Mouse (Mus musculus) embryonic facial prominence, embryonic 11.5 days (tissue): ENCODE measurements around the gene Colq. TPM values are rescaled to one million over a fixed set of nuclear protein-coding genes. Genes with fewer than 3 reads are reported as not detected.
"Not testable (repeated sequence)": the region's sequence is repeated elsewhere in the genome, so short reads cannot be mapped to it uniquely, and the experiment has no call there.

Source experiments
- ATAC-seq: fragments of 200-750 bp; cut with Nextera tagmentation; replicated peaks from 2 replicates; pipeline ENCODE4 v1.8.0; 2017; ENCODE audit warnings: low read depth; ENCODE audit not compliant: insufficient number of reproducible peaks, low FRiP score, low TSS enrichment
- DNase-seq: peaks from one replicate; pipeline ENCODE4 v3.0.0-alpha.2; 2015; ENCODE audit warnings: low spot score
- H3K27ac ChIP-seq: fragments of 300-500 bp; sonication (generic); replicated peaks from 2 replicates; pipeline ENCODE4 v1.5.1; 2014; ENCODE audit warnings: mild to moderate bottlenecking, low read depth, low read length, control low read depth
- H3K27me3 ChIP-seq: fragments of 300-500 bp; sonication (generic); 2 replicates; pipeline ENCODE4 v1.6.1; 2014; ENCODE audit warnings: mild to moderate bottlenecking, low read length, moderate library complexity, mixed read lengths; ENCODE audit not compliant: control insufficient read depth, insufficient read depth
- H3K36me3 ChIP-seq: fragments of 300-500 bp; sonication (generic); replicated peaks from 2 replicates; pipeline ENCODE4 v1.6.1; 2014; ENCODE audit warnings: low read depth, mild to moderate bottlenecking, low read length, moderate library complexity, mixed read lengths; ENCODE audit not compliant: control insufficient read depth, insufficient read depth
- H3K4me1 ChIP-seq: fragments of 300-500 bp; sonication (generic); 2 replicates; pipeline ENCODE4 v1.6.1; 2014; ENCODE audit warnings: low read length, mixed read lengths; ENCODE audit not compliant: control insufficient read depth, insufficient read depth
- H3K4me2 ChIP-seq: fragments of 300-500 bp; sonication (generic); 2 replicates; pipeline ENCODE4 v1.6.1; 2014; ENCODE audit warnings: low read depth, mild to moderate bottlenecking, control low read depth, low read length, moderate library complexity
- H3K4me3 ChIP-seq: fragments of 300-500 bp; sonication (generic); 2 replicates; pipeline ENCODE4 v1.5.1; 2014; ENCODE audit warnings: low read depth, low read length, control low read depth
- H3K9ac ChIP-seq: fragments of 300-500 bp; sonication (generic); replicated peaks from 2 replicates; pipeline ENCODE4 v1.6.1; 2014; ENCODE audit warnings: mild to moderate bottlenecking, control low read depth, low read length
- H3K9me3 ChIP-seq: fragments of 300-500 bp; sonication (generic); replicated peaks from 2 replicates; pipeline ENCODE4 v1.6.1; 2016; ENCODE audit warnings: mild to moderate bottlenecking, low read length, inconsistent platforms, mixed read lengths; ENCODE audit not compliant: control insufficient read depth
- WGBS: fragments of 180-500 bp; shearing (Covaris S2); extraction: QIAGEN DNeasy Blood & Tissue Kit; methylation state at CpG from one replicate; pipeline ENCODE4 v1.1.7; 2014; 5-methylcytosine and 5-hydroxymethylcytosine counted together
- polyA plus RNA-seq: library from polyadenylated mRNA; unstranded; fragments of >200 nt; fragmentation: Nextera tagmentation; extraction: Ambion mirVana; gene quantifications from 2 replicates; pipeline ENCODE4 v1.2.1, GENCODE M21; 2014

Colq gene
- polyA plus RNA-seq, 1 experiment from 2014 or later: 0.86 TPM

- no peak overlapping the region for H3K4me3 ChIP-seq
- WGBS: 61% methylated on average over 4 of the region's 4 CpGs
- H3K4me1 ChIP-seq: no peaks in the 10 kb centered on the region
- no peaks in the 10 kb centered on the region for H3K9me3 ChIP-seq
- H3K9ac ChIP-seq: no peak overlapping the region
- no peak overlapping the region for H3K27ac ChIP-seq
- no peak overlapping the region for H3K4me2 ChIP-seq
- H3K36me3 ChIP-seq: no peaks in the 10 kb centered on the region
- DNase-seq: no peak
- ATAC-seq: no peak
- H3K27me3 ChIP-seq: no peaks in the 10 kb centered on the region
Measured at GRCm38 (mm10) chr14:31611986-31612385, 20.8 kb upstream of the Colq start.

DNA sequence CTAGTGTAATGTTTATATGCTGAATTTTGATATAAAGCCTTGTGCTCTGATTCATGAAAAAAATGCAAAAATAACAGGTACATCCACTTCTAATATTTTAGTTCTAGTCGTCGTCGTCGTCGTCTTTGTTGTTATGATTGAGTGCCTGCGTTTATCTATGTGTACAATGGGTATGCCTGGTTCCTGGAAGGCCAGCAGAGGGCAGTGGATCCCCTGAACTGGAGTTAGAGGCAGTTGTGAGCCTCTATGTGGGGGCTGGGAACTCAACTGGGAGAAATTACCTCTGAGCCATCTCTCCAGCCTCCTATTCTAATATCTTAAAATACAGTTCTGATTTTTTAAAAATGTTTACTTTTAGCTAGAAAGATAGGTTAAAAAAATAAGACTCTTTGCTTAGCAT is 14.4 kb upstream of the Colq start:
- WGBS: 58% methylated on average over 6 of the region's 6 CpGs
- no peaks in the 10 kb centered on the region for H3K9me3 ChIP-seq
- H3K9ac ChIP-seq: no peak overlapping the region
- no peak overlapping the region for H3K4me2 ChIP-seq
- H3K4me1 ChIP-seq: no peaks in the 10 kb centered on the region
- no peaks in the 10 kb centered on the region for H3K36me3 ChIP-seq
- no peak overlapping the region for H3K27ac ChIP-seq
- peak; percentile 13 for DNase-seq
- H3K27me3 ChIP-seq: no peaks in the 10 kb centered on the region
- no peak overlapping the region for H3K4me3 ChIP-seq
- ATAC-seq: no peak

DNA sequence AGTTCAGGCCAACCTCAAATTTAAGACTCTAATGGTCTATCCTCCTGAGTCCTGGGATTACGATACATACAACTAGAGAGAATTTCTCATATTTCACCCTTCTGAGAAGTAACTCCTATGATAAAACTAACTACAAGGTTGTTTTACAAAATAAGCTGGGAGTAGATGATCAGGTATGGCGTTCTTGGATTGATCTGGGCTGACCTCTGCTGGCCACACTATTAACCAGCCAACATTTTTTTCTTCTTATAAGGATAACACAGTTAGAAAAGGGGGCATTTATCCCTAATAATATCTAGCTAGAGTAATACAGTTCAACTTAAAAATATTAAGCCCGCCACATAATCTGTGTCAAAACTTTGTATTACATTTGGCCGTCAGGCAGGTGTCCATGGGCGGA is 13.8 kb upstream of the Colq start:
- 75% methylated on average over 5 of the region's 5 CpGs for WGBS

DNA sequence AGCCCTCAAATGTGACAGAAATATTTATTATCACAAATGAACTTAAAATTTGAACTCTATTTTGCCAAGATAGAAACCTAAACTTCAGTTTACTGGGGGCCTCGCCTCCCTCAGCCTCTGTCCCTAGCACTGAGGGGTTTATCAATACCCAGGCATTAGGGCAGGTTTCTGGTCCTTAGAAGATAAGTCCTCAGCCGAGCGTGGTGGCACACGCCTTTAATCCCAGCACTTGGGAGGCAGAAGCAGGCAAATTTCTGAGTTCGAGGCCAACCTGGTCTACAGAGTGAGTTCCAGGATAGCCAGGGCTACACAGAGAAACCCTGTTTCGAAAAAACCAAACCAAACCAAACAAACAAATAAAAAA is 11.5 kb upstream of the Colq start:
- not testable (repeated sequence) for H3K27me3 ChIP-seq, H3K36me3 ChIP-seq, H3K27ac ChIP-seq, DNase-seq, H3K4me1 ChIP-seq, H3K9me3 ChIP-seq, H3K4me2 ChIP-seq, ATAC-seq, H3K4me3 ChIP-seq, H3K9ac ChIP-seq
- 89% methylated on average over 6 of the region's 6 CpGs for WGBS

More for the DNA sequence above, 13.8 kb upstream of the Colq start:
- Histone ChIP-seq H3K36me3 (no peaks in the 10 kb centered on the region), H3K9me3 (no peaks in the 10 kb centered on the region), H3K4me2 (no peak overlapping the region), H3K27me3 (no peaks in the 10 kb centered on the region), H3K27ac (no peak overlapping the region), H3K9ac (no peak overlapping the region), H3K4me3 (no peak overlapping the region), H3K4me1 (no peaks in the 10 kb centered on the region)
- ATAC-seq: no peak
- peak; percentile 36 for DNase-seq

GRCm38 (mm10) chr14:31601908-31602615 is 10.9 kb upstream of the Colq start:
- Histone ChIP-seq H3K27ac (no peak overlapping the region), H3K4me1 (no peaks in the 10 kb centered on the region), H3K4me2 (no peak overlapping the region), H3K4me3 (no peak overlapping the region), H3K27me3 (no peaks in the 10 kb centered on the region), H3K9ac (no peak overlapping the region), H3K9me3 (no peaks in the 10 kb centered on the region), H3K36me3 (no peaks in the 10 kb centered on the region)
- 90% methylated on average over 14 of the region's 14 CpGs for WGBS
- ATAC-seq: no peak
- no peak for DNase-seq

- H3K4me1 ChIP-seq: no peaks in the 10 kb centered on the region
- DNase-seq: no peak
- H3K9ac ChIP-seq: no peak overlapping the region
- 91% methylated on average over 4 of the region's 4 CpGs for WGBS
- H3K9me3 ChIP-seq: no peaks in the 10 kb centered on the region
- H3K27me3 ChIP-seq: no peaks in the 10 kb centered on the region
- no peak overlapping the region for H3K4me3 ChIP-seq
- no peak overlapping the region for H3K4me2 ChIP-seq
- no peak overlapping the region for H3K27ac ChIP-seq
- no peaks in the 10 kb centered on the region for H3K36me3 ChIP-seq
- no peak for ATAC-seq
Measured at GRCm38 (mm10) chr14:31597446-31597845, 6.3 kb upstream of the Colq start.

GRCm38 (mm10) chr14:31596408-31596807 is 5.3 kb upstream of the Colq start:
- no peak for DNase-seq
- no peak for ATAC-seq
- no peak overlapping the region for H3K9ac ChIP-seq
- H3K27ac ChIP-seq: no peak overlapping the region
- no peaks in the 10 kb centered on the region for H3K9me3 ChIP-seq
- no peak overlapping the region for H3K4me2 ChIP-seq
- no peaks in the 10 kb centered on the region for H3K27me3 ChIP-seq
- no peaks in the 10 kb centered on the region for H3K4me1 ChIP-seq
- no peaks in the 10 kb centered on the region for H3K36me3 ChIP-seq
- no peak overlapping the region for H3K4me3 ChIP-seq
- WGBS: 78% methylated on average over 7 of the region's 7 CpGs

- H3K27ac ChIP-seq: no peak overlapping the region
- ATAC-seq (no peak), DNase-seq (no peak)
- no peak overlapping the region for H3K4me3 ChIP-seq
- 64% methylated on average over 3 of the region's 3 CpGs for WGBS
- no peak overlapping the region for H3K9ac ChIP-seq
- H3K4me2 ChIP-seq: no peak overlapping the region
- H3K27me3 ChIP-seq: no peaks in the 10 kb centered on the region
- no peaks in the 10 kb centered on the region for H3K4me1 ChIP-seq
- H3K9me3 ChIP-seq: no peaks in the 10 kb centered on the region
- no peaks in the 10 kb centered on the region for H3K36me3 ChIP-seq
Measured at GRCm38 (mm10) chr14:31594693-31595092, 3.5 kb upstream of the Colq start.
